Mouse (Mus musculus) megakaryocyte progenitor cell, adult 5-6 weeks (primary cell): ENCODE data around the gene Egln3. TPM values are rescaled to one million over a fixed set of nuclear protein-coding genes. Genes with fewer than 3 reads are reported as not detected.

Source experiments
- ATAC-seq: replicated peaks from 2 replicates; pipeline ENCODE4 v1.8.0; 2016; ENCODE audit warnings: mild to moderate bottlenecking, moderate TSS enrichment, inconsistent platforms; ENCODE audit not compliant: poor library complexity
- total RNA-seq, 2 experiments: library from RNA; stranded (forward) in 1 of 2; stranded (reverse) in 1 of 2; fragments of 157-497, 149-512 nt in 1 of 2; fragments of 200-1000 nt in 1 of 2; gene quantifications; 2 replicates each; pipeline versions ENCODE4 v1.2.3 to v1.2.4; 2015 to 2017

The Egln3 gene
- total RNA-seq, 2 experiments from 2014 or later: 21.5 to 55.3 TPM

DNA sequence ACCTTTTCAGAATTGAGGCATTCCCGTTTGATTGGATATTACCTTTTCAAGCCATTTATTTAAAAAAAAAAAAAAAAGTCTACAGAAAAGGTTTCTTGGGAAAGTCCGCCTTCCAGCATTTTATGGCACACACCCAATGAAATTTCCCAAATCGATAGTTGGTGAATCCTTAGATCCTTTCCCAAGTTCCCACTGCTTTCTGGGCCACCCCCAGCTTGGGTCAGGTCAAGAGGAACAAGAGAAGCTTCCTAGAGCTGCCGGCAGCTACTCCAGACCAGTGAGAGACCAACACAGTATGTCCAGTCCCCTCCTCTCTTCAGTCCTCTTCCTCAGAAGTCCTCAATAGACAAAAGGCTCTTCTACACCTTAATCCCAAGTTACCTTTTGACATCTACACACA lies 40.5 kb downstream of the Egln3 start:
- ATAC-seq: no peak

- ATAC-seq: peak; percentile 91
Observed at GRCm38 (mm10) chr12:54162637-54163131, 41.0 kb downstream of the Egln3 start.

GRCm38 (mm10) chr12:54161468-54162202 lies 42.0 kb downstream of the Egln3 start:
- ATAC-seq: no peak

- ATAC-seq: no peak
Observed at GRCm38 (mm10) chr12:54160279-54160678, 43.4 kb downstream of the Egln3 start.

DNA sequence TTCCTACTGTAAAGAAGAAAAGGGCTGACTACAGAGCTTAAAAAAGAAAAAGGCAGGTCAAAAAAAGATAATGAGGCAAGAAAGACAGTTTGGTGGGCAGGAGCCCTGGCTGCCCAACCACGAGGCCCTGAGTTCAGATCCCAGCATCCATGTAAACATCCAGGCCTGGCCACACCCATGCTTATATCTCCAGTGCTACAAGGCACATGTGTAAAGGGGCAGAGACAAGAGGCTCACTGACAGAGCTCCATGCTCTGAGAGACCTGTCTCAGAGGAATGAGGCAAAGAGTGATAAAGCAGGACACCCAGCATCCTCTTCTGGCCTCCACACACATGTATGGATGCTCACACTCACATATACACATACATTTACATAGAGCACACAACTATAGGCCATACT lies 48.9 kb downstream of the Egln3 start:
- no peak for ATAC-seq

DNA sequence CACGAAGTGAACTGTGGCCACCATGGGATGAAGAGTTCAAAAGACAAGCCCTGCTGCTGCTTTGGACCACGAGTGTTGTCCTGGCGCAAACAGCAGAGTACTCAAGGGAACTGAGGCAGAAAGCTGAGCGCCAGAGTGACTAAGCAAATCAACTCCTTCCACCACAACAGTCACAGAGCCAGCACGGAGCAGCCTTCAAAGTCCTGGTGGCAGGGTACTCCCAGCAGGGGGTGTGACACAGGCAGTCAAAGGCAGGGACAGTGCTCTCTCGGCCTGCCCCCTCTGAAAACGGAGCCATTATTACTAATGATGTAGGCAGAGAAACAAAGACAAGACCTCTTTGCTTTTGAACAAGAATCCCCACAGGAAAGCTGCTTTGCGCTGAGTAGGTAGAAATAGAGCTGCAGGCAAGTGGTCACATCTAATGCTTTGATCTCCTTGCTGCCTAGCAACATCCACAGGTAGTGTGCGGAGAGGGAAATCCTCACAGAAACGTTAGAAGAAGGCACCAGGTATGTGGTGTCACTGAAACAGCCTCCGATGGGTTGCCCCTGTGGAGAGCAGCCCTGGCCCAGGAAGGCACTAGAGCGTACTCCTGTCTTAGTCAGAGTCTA lies 56.6 kb downstream of the Egln3 start:
- ATAC-seq: no peak
